Comparison of ENCODE assay signal across 9 mouse cellular contexts in the genomic region with DNA sequence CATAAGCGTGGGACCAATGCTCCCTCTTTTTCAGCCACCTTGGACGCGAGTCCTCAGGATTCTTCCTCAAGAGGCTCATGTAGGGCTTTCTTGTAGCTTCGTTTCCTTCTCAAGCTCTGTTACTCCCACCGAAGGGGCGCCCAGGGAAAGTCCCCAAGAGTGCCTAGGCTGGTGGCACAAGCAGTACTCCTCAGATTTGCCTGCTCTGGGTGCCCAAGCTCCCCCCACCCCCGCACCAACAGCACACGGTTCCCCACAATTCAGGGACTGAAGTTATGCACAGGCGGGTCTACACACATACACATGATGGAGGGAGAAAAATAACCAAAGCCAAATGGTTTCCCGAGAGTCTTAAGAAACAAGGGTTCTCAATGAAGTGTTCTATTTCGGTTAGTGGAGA. TPM values are rescaled to one million over a fixed set of nuclear protein-coding genes. Genes with fewer than 3 reads are reported as not detected.
DNase-seq lines count a peak whose midpoint lies in the region; ATAC-seq and TF ChIP-seq lines count a peak whose summit lies in the region.
"Had no signal": no experiment of that assay in that cellular context is flagged by ENCODE, and none has a peak within 500 bp of the region (broad histone marks: within the 10 kb centered on the region; RNA-seq: fewer than 3 reads in every experiment).

No protein-coding gene starts in this region.

- peaks cover 2% of the 10 kb centered on the region for H3K36me3 ChIP-seq in heart, adult 2 months (ENCODE audit: control insufficient read depth, insufficient read depth, low read length)
- H3K36me3 ChIP-seq in heart, embryonic 15.5 days, result peaks cover 6% of the 10 kb centered on the region; the same call in 1 of the 2 replicates
- no peaks in the 10 kb centered on the region for H3K36me3 ChIP-seq in limb, embryonic 15.5 days
- H3K36me3 ChIP-seq in stomach, postnatal 0 days (ENCODE audit: control insufficient read depth, insufficient read depth, low read length), result no peaks in the 10 kb centered on the region

- H3K79me2 ChIP-seq in heart, adult 2 months (replicated peaks; ENCODE audit: control insufficient read depth, insufficient read depth, low read length), result 0 out of 2 replicates have a peak, but pooled peaks cover 3% of the 10 kb centered on the region

- peak overlapping the region; percentile 78 for H3K4me2 ChIP-seq in heart, embryonic 15.5 days
- H3K4me2 ChIP-seq in limb, embryonic 15.5 days, result peak overlapping the region; percentile 99
- H3K4me2 ChIP-seq in stomach, postnatal 0 days (replicated peaks; ENCODE audit: low read depth), result peak overlapping the region; percentile 97; the same call in 1 of the 2 replicates

- no peak for TF ChIP-seq POLR2A in heart, adult 2 months (IDR thresholded peaks at IDR 0.05; ENCODE audit: insufficient read depth, low read depth, low read length)

- WGBS in heart, adult 2 months, result 17% methylated on average over 11 of the region's 11 CpGs
- WGBS in heart, embryonic 15.5 days, result 16% methylated on average over 11 of the region's 11 CpGs
- 27% methylated on average over 11 of the region's 11 CpGs for WGBS in limb, embryonic 15.5 days
- 27% methylated on average over 11 of the region's 11 CpGs for WGBS in stomach, postnatal 0 days

- TF ChIP-seq CTCF in heart, adult 2 months (IDR thresholded peaks at IDR 0.05), result no peak
- TF ChIP-seq CTCF in stomach, postnatal 0 days (IDR thresholded peaks at IDR 0.05; ENCODE audit: low read depth), result no peak

- 0 out of 2 replicates have a peak, but pooled peaks cover 1% of the 10 kb centered on the region for H3K27me3 ChIP-seq in heart, adult 2 months (ENCODE audit: control insufficient read depth, insufficient read depth, low read length)
- H3K27me3 ChIP-seq in heart, embryonic 15.5 days, result no peaks in the 10 kb centered on the region
- peaks cover 30% of the 10 kb centered on the region for H3K27me3 ChIP-seq in limb, embryonic 15.5 days
- H3K27me3 ChIP-seq in stomach, postnatal 0 days (ENCODE audit: control insufficient read depth, insufficient read depth, low read length), result 0 out of 2 replicates have a peak, but pooled peaks cover 3% of the 10 kb centered on the region

- peak overlapping the region; percentile 66 for H3K4me3 ChIP-seq in heart, adult 2 months
- peak overlapping the region; percentile 76 for H3K4me3 ChIP-seq in heart, embryonic 15.5 days
- peak overlapping the region; percentile 59 for H3K4me3 ChIP-seq in limb, embryonic 15.5 days
- H3K4me3 ChIP-seq in stomach, postnatal 0 days (ENCODE audit: low read depth, low read length), result no peak overlapping the region

- TF ChIP-seq EP300 in heart, adult 2 months (IDR thresholded peaks at IDR 0.05; ENCODE audit: insufficient read depth, low read depth, low read length), result no peak
- no peak for TF ChIP-seq EP300 in stomach, postnatal 0 days (optimal IDR thresholded peaks at IDR 0.05)

- intact Hi-C loops in heart, adult 2 months (cut with DNase I), result loop anchor here (2.0 kb wide), 2 partner anchors 27 to 29 kb away; no protein-coding TSS in a partner anchor
- intact Hi-C loops in heart, postnatal 25 days (cut with DNase I), result loop anchor here (2.0 to 5.0 kb wide), 2 partner anchors 31 to 50 kb away; no protein-coding TSS in a partner anchor

- H3K9me3 ChIP-seq in heart, embryonic 15.5 days (replicated peaks), result no peaks in the 10 kb centered on the region
- no peaks in the 10 kb centered on the region for H3K9me3 ChIP-seq in limb, embryonic 15.5 days
- no peaks in the 10 kb centered on the region for H3K9me3 ChIP-seq in stomach, postnatal 0 days (ENCODE audit: control insufficient read depth, low read length)

- ATAC-seq in heart, embryonic 15.5 days (replicated peaks; ENCODE audit: insufficient number of reproducible peaks, insufficient read depth, low FRiP score, low read depth), result no peak
- ATAC-seq in limb, embryonic 15.5 days (ENCODE audit: insufficient number of reproducible peaks, low FRiP score, low TSS enrichment, low read depth), result no peak
- ATAC-seq in stomach, postnatal 0 days (ENCODE audit: low FRiP score, low TSS enrichment), result no peak

- H3K27ac ChIP-seq in heart, adult 2 months, result peak overlapping the region; percentile 89
- H3K27ac ChIP-seq in heart, embryonic 15.5 days, result peak overlapping the region; percentile 90
- no peak overlapping the region for H3K27ac ChIP-seq in limb, embryonic 15.5 days
- H3K27ac ChIP-seq in stomach, postnatal 0 days (replicated peaks), result no peak overlapping the region

- peak in 1 of 2 experiments; percentile 8 for DNase-seq in heart, adult 2 months
- no peak for DNase-seq in heart, postnatal 25 days (ENCODE audit: low spot score)
- DNase-seq in brain, adult 2 months (ENCODE audit: low read depth, low spot score), result peak; percentile 38
- no peak for DNase-seq in stomach, postnatal 0 days (ENCODE audit: low spot score)
- no peak for DNase-seq in ovary, postnatal 14 days (ENCODE audit: low spot score)
- DNase-seq in spleen, adult 18-20 months, result no peak

- peak overlapping the region; percentile 84 for H3K9ac ChIP-seq in heart, adult 2 months (ENCODE audit: low read depth, low read length)
- H3K9ac ChIP-seq in heart, embryonic 15.5 days, result peak overlapping the region; percentile 83
- no peak overlapping the region for H3K9ac ChIP-seq in limb, embryonic 15.5 days
- H3K9ac ChIP-seq in stomach, postnatal 0 days (ENCODE audit: low read length), result no peak overlapping the region

- H3K4me1 ChIP-seq in heart, adult 2 months (ENCODE audit: control insufficient read depth, insufficient read depth, low read length), result peaks cover 4% of the 10 kb centered on the region; the same call in 1 of the 2 replicates
- H3K4me1 ChIP-seq in heart, embryonic 15.5 days (replicated peaks), result peaks cover 15% of the 10 kb centered on the region
- peaks cover 14% of the 10 kb centered on the region for H3K4me1 ChIP-seq in limb, embryonic 15.5 days
- no peaks in the 10 kb centered on the region for H3K4me1 ChIP-seq in stomach, postnatal 0 days (replicated peaks; ENCODE audit: control insufficient read depth, insufficient read depth)

RNA-seq across cellular contexts. Expression of gene Ppp1r14c, which starts 1.6 kb away (rescaled TPM):
- 100 to 1,000 TPM; 156 to 164 TPM for total RNA-seq in heart, adult 2 months (2021)
- polyA plus RNA-seq in heart, adult 2 months (2012; rRNA removed), result 90.7 and 107 TPM in 2 replicates
- 100 to 1,000 TPM; 213 to 228 TPM for total RNA-seq in heart, postnatal 25 days (2021)
- 242 and 287 TPM in 2 replicates for polyA plus RNA-seq in heart, embryonic 15.5 days (2015; fragmentation: Nextera tagmentation; extraction: Ambion mirVana)
- 14.4 and 18.9 TPM in 2 replicates for polyA plus RNA-seq in limb, embryonic 15.5 days (2015; fragmentation: Nextera tagmentation; extraction: Ambion mirVana)
- 2.7 and 2.9 TPM in 2 replicates for polyA plus RNA-seq in stomach, postnatal 0 days (2015; fragmentation: Nextera tagmentation; extraction: Ambion mirVana)
- total RNA-seq: MEL had no signal

Comparison
In these comparisons a context has a peak if more than half of its experiments do, and no peak if none do; other contexts are left out.
1. H3K27ac ChIP-seq: peak in heart, adult 2 months (single experiment) and heart, embryonic 15.5 days (single experiment); none in limb, embryonic 15.5 days (single experiment) and stomach, postnatal 0 days (single experiment).
2. H3K9ac ChIP-seq: peak in heart, adult 2 months (single experiment) and heart, embryonic 15.5 days (single experiment); none in limb, embryonic 15.5 days (single experiment) and stomach, postnatal 0 days (single experiment).
3. Peak in every context shown above with its lines, with median percentiles within 50 percentile points of each other: H3K4me2 ChIP-seq.